Mouse (Mus musculus) intestine, embryonic 14.5 days (tissue): Measurements from ENCODE around the gene Kndc1. TPM values are rescaled to one million over a fixed set of nuclear protein-coding genes. Genes with fewer than 3 reads are reported as not detected.

Source experiments
- ATAC-seq: fragments of 200-750 bp; cut with Nextera tagmentation; replicated peaks from 2 replicates; pipeline ENCODE4 v1.8.0; 2017; ENCODE audit warnings: low read depth, moderate number of reproducible peaks, moderate TSS enrichment, moderate library complexity; ENCODE audit not compliant: low FRiP score, low TSS enrichment
- DNase-seq: peaks from one replicate; pipeline ENCODE4 v3.0.0-alpha.2; 2018; ENCODE audit warnings: low spot score
- H3K27ac ChIP-seq: fragments of 300-500 bp; sonication (generic); 2 replicates; pipeline ENCODE4 v1.5.1; 2014; ENCODE audit warnings: low read depth, mild to moderate bottlenecking, control low read depth
- H3K27me3 ChIP-seq: fragments of 300-500 bp; sonication (generic); replicated peaks from 2 replicates; pipeline ENCODE4 v1.6.1; 2014; ENCODE audit warnings: low read length, control low read depth; ENCODE audit not compliant: control insufficient read depth, insufficient read depth
- H3K36me3 ChIP-seq: fragments of 300-500 bp; sonication (generic); 2 replicates; pipeline ENCODE4 v1.6.1; 2014; ENCODE audit warnings: low read length, control low read depth; ENCODE audit not compliant: control insufficient read depth, insufficient read depth
- H3K4me1 ChIP-seq: fragments of 300-500 bp; sonication (generic); replicated peaks from 2 replicates; pipeline ENCODE4 v1.6.1; 2014; ENCODE audit warnings: low read length, control low read depth, mixed read lengths; ENCODE audit not compliant: control insufficient read depth, insufficient read depth
- H3K4me2 ChIP-seq: fragments of 300-500 bp; sonication (generic); 2 replicates; pipeline ENCODE4 v1.6.1; 2014; ENCODE audit warnings: low read length
- H3K4me3 ChIP-seq: fragments of 300-500 bp; sonication (generic); 2 replicates; pipeline ENCODE4 v1.5.1; 2014; ENCODE audit warnings: low read depth, low read length, control low read depth, mixed read lengths
- H3K9ac ChIP-seq: fragments of 300-500 bp; sonication (generic); 2 replicates; pipeline ENCODE4 v1.6.1; 2014; ENCODE audit warnings: mild to moderate bottlenecking, low read length
- H3K9me3 ChIP-seq: fragments of 300-500 bp; sonication (generic); 2 replicates; pipeline ENCODE4 v1.6.1; 2016; ENCODE audit warnings: low read length, control low read depth; ENCODE audit not compliant: control insufficient read depth
- WGBS: fragments of 180-500 bp; shearing (Covaris S2); extraction: QIAGEN DNeasy Blood & Tissue Kit; methylation state at CpG from one replicate; pipeline ENCODE4 v1.1.7; 2014; 5-methylcytosine and 5-hydroxymethylcytosine counted together
- microRNA counts: library from miRNA; unstranded; fragments of <30 nt; microRNA quantifications from one replicate; lab custom pipeline; 2016
- microRNA-seq: library from miRNA; unstranded; fragments of <30 nt; microRNA quantifications from one replicate; pipeline ENCODE4, GENCODE M21; 2016
- polyA plus RNA-seq: library from polyadenylated mRNA; unstranded; fragments of >200 nt; fragmentation: Nextera tagmentation; extraction: Ambion mirVana; gene quantifications from 2 replicates; pipeline ENCODE4 v1.2.1, GENCODE M21; 2014

The Kndc1 gene
- polyA plus RNA-seq, 1 experiment from 2014 or later: 0.20 TPM

DNA sequence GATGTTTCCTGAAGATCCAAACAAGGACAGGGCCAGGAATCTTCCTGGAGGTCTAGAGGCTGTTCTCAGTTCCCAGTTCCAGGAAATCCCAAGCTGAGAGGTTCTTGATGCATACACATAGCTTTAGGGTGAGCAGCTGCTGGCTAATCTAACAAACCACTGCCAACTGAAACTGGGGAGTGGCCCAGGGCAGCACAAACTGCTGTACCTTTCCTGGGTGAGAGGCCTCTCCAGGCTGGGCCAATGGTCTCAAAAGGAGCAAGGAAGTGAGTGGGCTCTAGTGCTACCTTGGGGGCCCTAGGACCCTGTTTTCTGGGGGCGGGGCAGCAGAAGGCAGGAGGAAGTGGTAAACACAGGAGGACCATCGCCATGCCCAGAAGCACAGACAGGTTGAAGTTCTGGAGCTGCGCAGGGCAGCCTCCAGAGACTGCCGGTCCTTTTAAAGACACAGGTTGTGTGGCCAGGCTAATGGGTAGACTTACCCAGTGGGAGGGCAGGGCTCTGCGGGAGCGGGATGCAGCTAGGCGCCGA is 96.4 kb downstream of the Kndc1 start:
- DNase-seq (no peak), ATAC-seq (no peak)
- Histone ChIP-seq H3K27ac (no peak overlapping the region), H3K27me3 (no peaks in the 10 kb centered on the region), H3K4me1 (no peaks in the 10 kb centered on the region), H3K36me3 (peaks cover 9% of the 10 kb centered on the region), H3K4me3 (no peak overlapping the region), H3K9me3 (no peaks in the 10 kb centered on the region), H3K9ac (no peak overlapping the region), H3K4me2 (no peak overlapping the region)
- WGBS: 69% methylated on average over 8 of the region's 8 CpGs

MicroRNAs within 50 kb of the gene (microRNA counts, 519-probe panel; counts per million panel counts)
- microRNA mmu-miR-202-3p (lab: Ali Mortazavi, UCI): 2,506 counts per million, percentile 25 among the panel's probes with 10 or more counts
- microRNA mmu-miR-202-5p (lab: Ali Mortazavi, UCI): 2,472 counts per million, percentile 24 among the panel's probes with 10 or more counts

Small RNAs within 50 kb of the gene (microRNA-seq; reads per million reads assigned to microRNA genes)
- gene Mir202: 0.25 reads per million
- 0.85 reads per million, percentile 4 among the genes with 10 or more reads in this experiment for gene Mir7062
- gene mmu-mir-7686: not detected

Other genes starting within 250 kb of the Kndc1 start
- 0.14 and 0.17 TPM in 2 replicates for gene Cfap46, start 210.9 kb upstream of the Kndc1 start, polyA plus RNA-seq
- gene Adgra1, start 60.5 kb upstream of the Kndc1 start, polyA plus RNA-seq: 0.50 and 0.56 TPM in 2 replicates
- not detected in 2 replicates for gene Utf1, start 49.1 kb downstream of the Kndc1 start, polyA plus RNA-seq
- gene 6430531B16Rik, start 84.1 kb downstream of the Kndc1 start, polyA plus RNA-seq: 0.48 TPM in 1 of 2 replicates, not detected in the other
- gene Adam8, start 97.9 kb downstream of the Kndc1 start, polyA plus RNA-seq: 1.6 and 2.1 TPM in 2 replicates
- 36.1 and 41.5 TPM in 2 replicates for gene Zfp511, start 141.7 kb downstream of the Kndc1 start, polyA plus RNA-seq
- 56.0 and 61.2 TPM in 2 replicates for gene Tubgcp2, start 142.0 kb downstream of the Kndc1 start, polyA plus RNA-seq
- not detected in 2 replicates for gene Msx3, start 154.4 kb downstream of the Kndc1 start, polyA plus RNA-seq
- gene Caly, start 187.9 kb downstream of the Kndc1 start, polyA plus RNA-seq: 2.8 and 3.5 TPM in 2 replicates
- gene Prap1, start 198.7 kb downstream of the Kndc1 start, polyA plus RNA-seq: 119 and 202 TPM in 2 replicates
- 34.9 and 39.4 TPM in 2 replicates for gene Fuom, start 207.7 kb downstream of the Kndc1 start, polyA plus RNA-seq
- 35.5 and 39.5 TPM in 2 replicates for gene Paox, start 221.1 kb downstream of the Kndc1 start, polyA plus RNA-seq
- 177 and 183 TPM in 2 replicates for gene Echs1, start 221.8 kb downstream of the Kndc1 start, polyA plus RNA-seq
- gene Mtg1, start 242.9 kb downstream of the Kndc1 start, polyA plus RNA-seq: 30.8 and 31.6 TPM in 2 replicates